Mouse (Mus musculus) embryo, embryonic 10.5 days (tissue): ENCODE results near the gene Cdc45.
A peak's percentile ranks its signal among the peaks of the same experiment; 100 is the strongest.

Experiments
- DNase-seq: peaks from one replicate; pipeline ENCODE4 v3.0.0-alpha.2; 2015; ENCODE audit warnings: low spot score

Gene Cdc45

GRCm38 (mm10) chr16:18788627-18789406, 23.0 kb downstream of the Cdc45 start:
- DNase-seq = no peak

GRCm38 (mm10) chr16:18786652-18787051, 25.1 kb downstream of the Cdc45 start:
- DNase-seq = no peak

- DNase-seq = no peak
Measured at GRCm38 (mm10) chr16:18785485-18785884, 26.3 kb downstream of the Cdc45 start.

- DNase-seq = no peak
Measured at GRCm38 (mm10) chr16:18785025-18785424, 26.8 kb downstream of the Cdc45 start.

GRCm38 (mm10) chr16:18781810-18782209, 30.0 kb downstream of the Cdc45 start:
- no peak for DNase-seq

GRCm38 (mm10) chr16:18778461-18778860, 33.3 kb downstream of the Cdc45 start:
- DNase-seq = no peak

GRCm38 (mm10) chr16:18777101-18778080, 34.4 kb downstream of the Cdc45 start:
- DNase-seq = peak; percentile 32

- DNase-seq = peak; percentile 51
Measured at GRCm38 (mm10) chr16:18776556-18777100, 35.2 kb downstream of the Cdc45 start, which contains the start of gene Cldn5. Gene Cldn5, plus strand, starts transcription at chr16:18776847.

GRCm38 (mm10) chr16:18775621-18776555, 35.9 kb downstream of the Cdc45 start:
- peak; percentile 3 for DNase-seq

- DNase-seq = peak; percentile 46
Measured at GRCm38 (mm10) chr16:18773936-18774335, 37.9 kb downstream of the Cdc45 start.

GRCm38 (mm10) chr16:18769501-18769900, 42.3 kb downstream of the Cdc45 start:
- DNase-seq = no peak

- DNase-seq = no peak
Measured at GRCm38 (mm10) chr16:18766390-18766789, 45.4 kb downstream of the Cdc45 start.

GRCm38 (mm10) chr16:18762960-18763359, 48.8 kb downstream of the Cdc45 start:
- DNase-seq = no peak

- no peak for DNase-seq
Measured at GRCm38 (mm10) chr16:18761734-18762133, 50.1 kb downstream of the Cdc45 start.

GRCm38 (mm10) chr16:18751885-18752499, 59.8 kb downstream of the Cdc45 start:
- DNase-seq = no peak

- DNase-seq = no peak
Measured at GRCm38 (mm10) chr16:18751101-18751500, 60.7 kb downstream of the Cdc45 start.

- DNase-seq = no peak
Measured at GRCm38 (mm10) chr16:18746268-18747122, 65.3 kb downstream of the Cdc45 start.

- no peak for DNase-seq
Measured at GRCm38 (mm10) chr16:18738303-18738702, 73.5 kb downstream of the Cdc45 start.

- DNase-seq = peak; percentile 13
Measured at GRCm38 (mm10) chr16:18733100-18733956, 78.5 kb downstream of the Cdc45 start.
